Mouse (Mus musculus): ENCODE measurements around the gene Olfr924. TPM values are rescaled to one million over a fixed set of nuclear protein-coding genes. Genes with fewer than 3 reads are reported as not detected.

The Olfr924 gene
- not detected for polyA plus RNA-seq (2017; shearing (Covaris generic))

GRCm38 (mm10) chr9:38844149-38844548, at the start of gene Olfr924:
Gene Olfr924, plus strand, starts transcription at chr9:38844449.

GRCm38 (mm10) chr9:38814314-38814713, 29.9 kb upstream of the Olfr924 start, which contains the start of gene Olfr922:
Gene Olfr922, plus strand, starts transcription at chr9:38814614.

GRCm38 (mm10) chr9:38826245-38826644, 18.0 kb upstream of the Olfr924 start, which contains the start of gene Olfr923:
Gene Olfr923, plus strand, starts transcription at chr9:38826545.

GRCm38 (mm10) chr9:38854760-38855159, 10.5 kb downstream of the Olfr924 start, which contains the start of gene Olfr26:
Gene Olfr26, plus strand, starts transcription at chr9:38855060.

GRCm38 (mm10) chr9:38876826-38877225, 32.6 kb downstream of the Olfr924 start, which contains the start of gene Olfr926:
Gene Olfr926, plus strand, starts transcription at chr9:38877126.

Other genes starting within 250 kb of the Olfr924 start
- not detected for gene Olfr914, start 239.3 kb upstream of the Olfr924 start, polyA plus RNA-seq (2017; shearing (Covaris generic))
- gene Olfr916, start 184.6 kb upstream of the Olfr924 start, polyA plus RNA-seq (2017; shearing (Covaris generic)): 0.25 TPM
- gene Olfr917, start 178.6 kb upstream of the Olfr924 start, polyA plus RNA-seq (2017; shearing (Covaris generic)): not detected
- gene Olfr918, start 169.8 kb upstream of the Olfr924 start, polyA plus RNA-seq (2017; shearing (Covaris generic)): not detected
- not detected for gene Olfr919, start 140.8 kb upstream of the Olfr924 start, polyA plus RNA-seq (2017; shearing (Covaris generic))
- 24.4 TPM for gene Vwa5a, start 126.2 kb upstream of the Olfr924 start, polyA plus RNA-seq (2017; shearing (Covaris generic))
- 0.17 TPM for gene Olfr920, start 92.2 kb upstream of the Olfr924 start, polyA plus RNA-seq (2017; shearing (Covaris generic))
- gene Olfr921, start 71.4 kb upstream of the Olfr924 start, polyA plus RNA-seq (2017; shearing (Covaris generic)): not detected
- gene Olfr922, start 29.8 kb upstream of the Olfr924 start, polyA plus RNA-seq (2017; shearing (Covaris generic)): not detected
- not detected for gene Olfr923, start 17.9 kb upstream of the Olfr924 start, polyA plus RNA-seq (2017; shearing (Covaris generic))
- gene Olfr26, start 10.6 kb downstream of the Olfr924 start, polyA plus RNA-seq (2017; shearing (Covaris generic)): not detected
- not detected for gene Olfr926, start 32.7 kb downstream of the Olfr924 start, polyA plus RNA-seq (2017; shearing (Covaris generic))
- not detected for gene Olfr930, start 85.4 kb downstream of the Olfr924 start, polyA plus RNA-seq (2017; shearing (Covaris generic))
- gene Olfr933, start 127.9 kb downstream of the Olfr924 start, polyA plus RNA-seq (2017; shearing (Covaris generic)): 0.19 TPM
- gene Olfr934, start 143.9 kb downstream of the Olfr924 start, polyA plus RNA-seq (2017; shearing (Covaris generic)): not detected
- not detected for gene Olfr935, start 155.2 kb downstream of the Olfr924 start, polyA plus RNA-seq (2017; shearing (Covaris generic))
- gene Olfr146, start 178.9 kb downstream of the Olfr924 start, polyA plus RNA-seq (2017; shearing (Covaris generic)): not detected
- not detected for gene Olfr937, start 220.5 kb downstream of the Olfr924 start, polyA plus RNA-seq (2017; shearing (Covaris generic))
- not detected for gene Olfr938, start 234.4 kb downstream of the Olfr924 start, polyA plus RNA-seq (2017; shearing (Covaris generic))

Data from effector memory CD4-positive, alpha-beta T cell, adult 5 months (primary cell).